Mouse (Mus musculus) CD4-positive, CD25-positive, alpha-beta regulatory T cell, adult 4 months (primary cell): ENCODE data around the gene Scrg1. TPM values are rescaled to one million over a fixed set of nuclear protein-coding genes. Genes with fewer than 3 reads are reported as not detected.
"Not testable (repeated sequence)": the region's sequence is repeated elsewhere in the genome, so short reads cannot be mapped to it uniquely, and the experiment has no call there.

ENCODE experiments used
- ATAC-seq: one replicate; pipeline ENCODE4 v1.8.0; 2017
- polyA plus RNA-seq, 2 experiments: library from polyadenylated mRNA; unstranded; fragments of 100-300 nt; shearing (Covaris generic); gene quantifications; one replicate each; pipeline ENCODE4 v1.2.1; 2017

The Scrg1 gene
- polyA plus RNA-seq, 2 experiments from 2014 or later = not detected

- peak; percentile 94 for ATAC-seq
These were observed 55.8 kb downstream of the Scrg1 start, which contains the start of gene Hmgb2 for GRCm38 (mm10) chr8:57511316-57512118. Hmgb2 (plus strand) TSS chr8:57511907.

- peak; percentile 9 for ATAC-seq
These were observed 56.7 kb downstream of the Scrg1 start for GRCm38 (mm10) chr8:57512141-57513056.

GRCm38 (mm10) chr8:57513178-57513661, 57.5 kb downstream of the Scrg1 start:
- not testable (repeated sequence) for ATAC-seq

DNA sequence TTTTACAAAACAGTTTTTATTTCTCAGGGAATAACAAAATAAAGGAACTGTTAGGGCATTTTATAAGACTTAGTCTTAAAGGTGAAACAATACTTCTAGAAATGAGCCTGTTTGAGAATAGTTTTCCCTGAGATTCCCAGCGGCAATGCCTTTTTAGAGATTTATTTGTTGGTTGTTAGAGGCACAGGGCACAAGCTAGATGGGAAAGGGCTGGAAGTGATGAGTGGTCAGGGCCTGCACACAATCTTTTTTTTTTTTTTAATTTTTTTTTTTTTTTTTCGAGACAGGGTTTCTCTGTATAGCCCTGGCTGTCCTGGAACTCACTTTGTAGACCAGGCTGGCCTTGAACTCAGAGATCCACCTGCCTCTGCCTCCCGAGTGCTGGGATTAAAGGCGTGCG, 61.0 kb downstream of the Scrg1 start:
- not testable (repeated sequence) for ATAC-seq

GRCm38 (mm10) chr8:57517723-57518122, 62.0 kb downstream of the Scrg1 start:
- ATAC-seq = no peak

- ATAC-seq = no peak
These were observed 64.6 kb downstream of the Scrg1 start for GRCm38 (mm10) chr8:57520186-57520786.

Other genes starting within 250 kb of the Scrg1 start
- not detected for gene Hand2, start 134.9 kb upstream of the Scrg1 start, polyA plus RNA-seq
- under 1 TPM in 1 of 2 experiments, not detected in 1; 0.36 TPM for gene Sap30, start 31.9 kb downstream of the Scrg1 start, polyA plus RNA-seq
- gene Hmgb2, start 56.0 kb downstream of the Scrg1 start, polyA plus RNA-seq = 100 to 1,000 TPM; 214 to 242 TPM
- gene Galnt7, start 197.1 kb downstream of the Scrg1 start, polyA plus RNA-seq = 10 to 100 TPM; 29.7 to 36.7 TPM